Mouse (Mus musculus): ENCODE results near the gene Slc25a13.

The Slc25a13 gene

DNA sequence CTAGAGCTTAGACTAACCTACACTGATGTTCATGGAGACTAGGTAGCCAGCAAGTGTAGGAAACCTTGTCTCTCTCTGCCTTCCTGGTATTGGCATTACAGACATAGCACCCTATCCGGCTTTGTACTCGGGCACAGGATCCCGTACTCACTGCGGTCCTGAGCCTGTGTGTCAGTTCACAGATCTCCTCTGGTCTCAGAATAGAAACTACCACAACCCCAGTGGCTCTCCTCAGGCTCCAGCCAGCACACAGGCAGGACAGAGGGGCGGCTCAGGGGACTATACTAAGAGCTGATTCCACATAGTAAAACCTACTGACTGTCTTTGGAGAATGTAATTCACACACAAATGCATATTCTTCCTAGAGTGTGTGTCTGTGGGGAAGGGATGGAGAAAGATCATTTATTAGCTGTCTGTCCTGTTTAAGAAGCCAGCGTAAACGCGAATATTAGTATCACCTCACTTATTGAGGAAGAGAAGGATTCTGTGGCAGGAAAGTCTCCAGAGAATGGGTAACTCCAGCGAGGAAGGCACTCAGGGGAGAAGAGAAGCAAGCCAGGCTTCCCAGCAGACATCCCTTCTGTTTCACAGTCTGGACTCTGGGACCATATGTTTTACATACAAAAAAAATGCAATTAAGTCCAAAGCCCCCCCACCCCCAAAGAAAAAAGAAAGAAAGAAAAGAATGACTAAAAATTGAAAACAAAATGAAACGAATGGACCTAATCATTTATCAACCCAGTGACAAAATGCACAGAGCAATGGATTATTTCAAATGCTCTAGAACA, 49.4 kb downstream of the Slc25a13 start:
- no peaks in the 10 kb centered on the region for H3K36me3 ChIP-seq (ENCODE audit: control insufficient read depth, insufficient read depth, low read length, poor library complexity, severe bottlenecking)
- DNase-seq (ENCODE audit: low read depth, low spot score) = no peak
- H3K27me3 ChIP-seq (ENCODE audit: control insufficient read depth, insufficient read depth, low read length, poor library complexity, severe bottlenecking) = no peaks in the 10 kb centered on the region

DNA sequence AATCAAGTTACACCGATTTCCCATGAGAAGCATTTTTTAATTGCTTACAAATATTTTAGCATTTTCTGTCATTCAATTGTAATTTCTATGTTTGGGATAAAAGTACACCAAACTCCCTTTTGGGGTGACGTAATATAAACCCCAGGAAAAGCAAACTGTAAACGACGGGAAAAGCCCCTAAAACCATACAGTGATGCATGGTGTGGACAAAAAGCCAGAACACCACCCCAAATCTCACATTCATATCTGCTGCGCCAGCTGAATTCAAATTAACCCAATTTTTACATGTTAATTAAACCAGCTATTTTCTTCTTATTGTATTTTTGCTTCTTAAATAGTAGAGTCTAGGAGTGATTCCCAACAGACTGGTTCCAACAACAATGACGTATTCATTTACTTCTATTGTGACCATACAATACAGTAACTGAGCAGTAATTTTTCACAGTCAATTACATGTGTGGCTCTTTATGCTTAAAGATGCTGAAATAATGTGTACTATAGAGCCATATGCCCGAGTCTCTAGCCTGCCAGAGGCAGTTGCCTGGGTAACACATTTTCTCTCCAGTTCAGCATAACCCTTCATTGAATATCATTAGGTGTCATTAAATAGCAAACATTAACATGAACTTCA, 53.9 kb downstream of the Slc25a13 start:
- no peaks in the 10 kb centered on the region; the same call in 1 of the 2 replicates for H3K27me3 ChIP-seq (ENCODE audit: control insufficient read depth, insufficient read depth, low read length, poor library complexity, severe bottlenecking)
- no peak for DNase-seq (ENCODE audit: low read depth, low spot score)
- no peaks in the 10 kb centered on the region for H3K36me3 ChIP-seq (ENCODE audit: control insufficient read depth, insufficient read depth, low read length, poor library complexity, severe bottlenecking)

DNA sequence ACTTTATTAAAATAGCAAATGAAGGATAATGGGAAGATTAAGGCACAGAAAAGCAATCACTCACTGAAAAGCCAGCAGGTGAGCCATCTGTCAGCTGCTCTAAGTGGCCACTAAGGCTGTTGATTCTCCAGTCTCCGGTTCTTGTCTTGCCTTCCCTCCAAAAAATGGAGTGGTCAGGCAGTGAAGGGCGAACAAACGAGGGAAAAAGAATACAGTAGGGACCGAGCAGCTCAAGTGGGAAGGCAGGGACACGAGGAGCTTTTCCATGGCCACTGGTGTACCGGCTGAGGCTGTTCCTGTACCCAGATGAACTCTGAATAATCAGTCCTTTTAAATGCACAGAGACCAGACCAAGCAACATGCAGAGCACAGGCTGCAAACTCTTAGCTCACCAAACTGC, 54.8 kb downstream of the Slc25a13 start:
- Histone ChIP-seq H3K27me3 (ENCODE audit: control insufficient read depth, insufficient read depth, low read length, poor library complexity, severe bottlenecking) (no peaks in the 10 kb centered on the region; the same call in 1 of the 2 replicates), H3K36me3 (ENCODE audit: control insufficient read depth, insufficient read depth, low read length, poor library complexity, severe bottlenecking) (no peaks in the 10 kb centered on the region)
- DNase-seq (ENCODE audit: low read depth, low spot score) = no peak

DNA sequence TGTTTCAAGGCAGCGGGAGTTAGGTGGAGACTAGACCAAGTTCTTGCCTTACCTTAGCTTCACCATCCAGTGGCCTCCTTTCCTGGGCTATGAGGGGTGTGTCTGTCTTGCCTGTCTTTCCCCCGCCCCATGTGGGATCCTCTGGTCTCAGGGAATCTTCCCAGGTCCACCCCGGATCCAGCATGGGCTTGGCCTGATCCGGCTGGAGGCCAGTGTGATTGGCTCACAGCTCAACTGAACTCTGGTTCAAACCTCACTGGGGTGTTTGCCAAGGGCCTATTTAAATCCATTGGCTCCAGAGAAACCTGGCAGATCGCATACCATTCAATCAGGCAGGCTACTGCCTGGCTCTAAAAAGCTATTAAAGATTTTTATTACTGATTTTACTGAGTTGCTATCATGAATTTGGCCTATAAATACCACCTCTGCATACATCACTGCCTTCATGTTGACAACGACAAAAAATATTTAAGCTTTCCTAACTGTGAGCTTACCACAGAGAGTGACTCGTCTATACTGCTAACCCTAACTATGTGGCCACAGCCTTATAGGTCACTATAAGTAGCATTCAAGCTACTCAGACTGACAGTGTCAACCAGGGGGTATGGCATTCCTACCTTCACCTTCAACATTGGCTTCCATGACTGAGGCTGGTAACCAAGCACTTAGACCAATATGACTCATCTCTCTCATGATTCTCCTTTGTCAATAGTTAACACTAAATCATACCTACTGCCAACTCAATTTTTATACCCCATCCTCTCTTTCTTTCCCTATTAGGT, 56.1 kb downstream of the Slc25a13 start:
- H3K36me3 ChIP-seq (ENCODE audit: control insufficient read depth, insufficient read depth, low read length, poor library complexity, severe bottlenecking) = no peaks in the 10 kb centered on the region
- DNase-seq (ENCODE audit: low read depth, low spot score) = no peak

DNA sequence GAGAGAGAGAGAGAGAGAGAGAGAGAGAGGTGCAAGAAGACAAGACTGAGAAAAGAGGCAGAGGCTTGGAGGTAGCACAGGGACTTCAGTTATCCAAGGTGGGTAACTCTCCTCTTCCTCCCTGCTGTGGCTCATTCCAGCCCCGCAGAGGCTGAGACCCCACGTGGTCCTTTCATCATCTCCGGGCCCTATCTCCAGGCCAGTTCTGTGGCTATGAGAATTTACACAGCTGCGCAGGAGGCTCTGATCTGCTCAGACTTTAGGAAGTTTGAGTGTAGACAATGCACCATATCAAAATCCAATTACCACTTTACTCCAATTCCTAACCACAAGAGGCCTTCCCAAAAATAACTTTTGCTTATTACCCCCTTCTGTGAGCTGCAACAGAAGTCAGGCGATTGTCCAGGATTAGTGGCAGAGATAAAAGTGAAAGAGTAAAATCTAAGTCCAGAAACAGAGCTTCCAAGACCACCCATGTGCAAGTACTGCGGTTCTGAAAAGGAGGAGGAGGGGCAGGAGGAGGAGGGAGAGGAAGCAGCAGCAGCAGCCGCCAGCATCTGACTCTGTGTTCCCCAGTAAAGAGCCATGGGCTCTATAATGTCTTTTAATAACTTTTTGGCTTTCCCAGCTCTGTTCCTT, 57.6 kb downstream of the Slc25a13 start:
- H3K36me3 ChIP-seq (ENCODE audit: control insufficient read depth, insufficient read depth, low read length, poor library complexity, severe bottlenecking) = no peaks in the 10 kb centered on the region
- no peak for DNase-seq (ENCODE audit: low read depth, low spot score)
- H3K27me3 ChIP-seq (ENCODE audit: control insufficient read depth, insufficient read depth, low read length, poor library complexity, severe bottlenecking) = no peaks in the 10 kb centered on the region; the same call in 1 of the 2 replicates

More for the DNA sequence above, 56.1 kb downstream of the Slc25a13 start:
- H3K27me3 ChIP-seq (ENCODE audit: control insufficient read depth, insufficient read depth, low read length, poor library complexity, severe bottlenecking) = no peaks in the 10 kb centered on the region; the same call in 1 of the 2 replicates

DNA sequence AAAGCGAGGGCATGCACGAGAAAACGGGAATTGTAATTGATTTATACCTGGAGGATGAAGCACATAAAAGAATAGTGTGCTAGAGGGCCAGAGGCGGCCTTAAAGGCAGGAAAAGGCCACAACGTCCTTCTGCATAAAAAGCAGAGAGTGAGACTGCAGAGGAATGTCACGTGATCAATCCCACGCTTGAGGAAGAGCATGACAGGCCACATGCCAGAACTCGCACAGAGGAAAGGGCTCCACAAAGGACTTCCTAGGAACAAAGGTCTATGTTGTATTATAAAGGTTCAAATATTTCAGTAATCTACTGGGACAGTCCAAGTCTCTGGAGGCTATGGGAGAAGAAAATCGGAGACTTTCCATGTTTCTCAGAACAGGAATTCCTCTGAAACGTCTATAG, 63.5 kb downstream of the Slc25a13 start:
- Histone ChIP-seq H3K36me3 (ENCODE audit: control insufficient read depth, insufficient read depth, low read length, poor library complexity, severe bottlenecking) (no peaks in the 10 kb centered on the region), H3K27me3 (ENCODE audit: control insufficient read depth, insufficient read depth, low read length, poor library complexity, severe bottlenecking) (no peaks in the 10 kb centered on the region)
- no peak for DNase-seq (ENCODE audit: low read depth, low spot score)

DNA sequence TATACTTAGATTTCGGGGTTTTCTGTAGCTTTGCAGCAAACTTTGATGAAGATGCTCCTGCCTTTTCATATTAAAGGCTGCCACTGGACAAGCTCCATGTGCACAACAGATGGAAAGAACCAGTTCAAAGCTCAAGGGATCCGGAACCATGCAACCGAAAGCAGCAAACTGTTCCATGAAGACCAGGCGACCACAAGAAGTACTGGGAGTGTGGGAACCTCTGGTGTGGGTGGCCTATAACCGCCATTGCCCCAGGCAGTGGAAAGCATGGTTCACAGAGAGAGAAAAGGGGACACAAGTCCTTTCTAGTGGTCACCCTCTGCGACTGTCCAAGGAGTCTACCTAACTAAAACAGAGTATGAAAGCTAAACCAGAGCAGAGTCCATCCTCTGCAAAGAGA, 66.2 kb downstream of the Slc25a13 start:
- no peaks in the 10 kb centered on the region for H3K36me3 ChIP-seq (ENCODE audit: control insufficient read depth, insufficient read depth, low read length, poor library complexity, severe bottlenecking)
- no peaks in the 10 kb centered on the region for H3K27me3 ChIP-seq (ENCODE audit: control insufficient read depth, insufficient read depth, low read length, poor library complexity, severe bottlenecking)
- DNase-seq (ENCODE audit: low read depth, low spot score) = no peak

DNA sequence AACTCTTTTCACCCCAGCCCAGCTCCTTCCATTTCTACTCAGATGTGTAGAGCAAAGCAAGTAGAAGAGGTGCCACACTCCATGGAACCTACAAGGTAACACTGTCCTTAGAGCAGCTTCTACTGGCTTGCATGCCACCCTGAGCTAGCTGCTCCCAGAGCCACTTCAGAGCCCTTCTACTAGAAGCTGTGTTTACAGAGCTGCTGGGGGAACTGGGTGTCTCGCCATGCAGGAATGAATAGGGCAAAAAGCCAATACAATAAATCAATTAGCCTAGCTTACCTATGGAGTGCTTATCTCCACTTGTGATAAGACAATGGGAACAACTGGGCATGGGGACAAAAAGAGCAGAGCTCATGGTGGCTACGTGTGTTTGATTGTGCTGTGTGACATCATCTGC, 67.2 kb downstream of the Slc25a13 start:
- H3K27me3 ChIP-seq (ENCODE audit: control insufficient read depth, insufficient read depth, low read length, poor library complexity, severe bottlenecking) = no peaks in the 10 kb centered on the region
- DNase-seq (ENCODE audit: low read depth, low spot score) = no peak
- no peaks in the 10 kb centered on the region for H3K36me3 ChIP-seq (ENCODE audit: control insufficient read depth, insufficient read depth, low read length, poor library complexity, severe bottlenecking)

DNA sequence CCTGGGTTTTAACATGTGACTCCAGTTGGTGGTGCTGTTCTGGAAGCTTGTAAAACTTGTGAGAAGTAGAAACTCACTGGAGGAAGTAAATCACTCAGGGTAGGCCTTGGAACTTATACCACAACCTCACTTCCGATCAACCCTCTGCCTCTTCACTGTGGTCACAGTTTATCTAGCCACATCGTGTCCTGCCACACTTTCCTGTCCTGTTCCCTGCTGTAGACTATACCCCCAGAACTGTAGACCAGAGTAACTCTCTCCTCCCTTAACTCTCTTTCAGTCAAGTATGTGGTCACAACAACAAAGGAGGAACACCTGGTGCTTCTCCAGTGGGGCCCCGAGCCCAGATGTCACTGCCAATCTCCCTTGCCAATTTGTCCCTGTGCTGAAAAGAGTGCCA, 67.6 kb downstream of the Slc25a13 start:
- DNase-seq (ENCODE audit: low read depth, low spot score) = no peak
- H3K36me3 ChIP-seq (ENCODE audit: control insufficient read depth, insufficient read depth, low read length, poor library complexity, severe bottlenecking) = no peaks in the 10 kb centered on the region
- H3K27me3 ChIP-seq (ENCODE audit: control insufficient read depth, insufficient read depth, low read length, poor library complexity, severe bottlenecking) = no peaks in the 10 kb centered on the region

DNA sequence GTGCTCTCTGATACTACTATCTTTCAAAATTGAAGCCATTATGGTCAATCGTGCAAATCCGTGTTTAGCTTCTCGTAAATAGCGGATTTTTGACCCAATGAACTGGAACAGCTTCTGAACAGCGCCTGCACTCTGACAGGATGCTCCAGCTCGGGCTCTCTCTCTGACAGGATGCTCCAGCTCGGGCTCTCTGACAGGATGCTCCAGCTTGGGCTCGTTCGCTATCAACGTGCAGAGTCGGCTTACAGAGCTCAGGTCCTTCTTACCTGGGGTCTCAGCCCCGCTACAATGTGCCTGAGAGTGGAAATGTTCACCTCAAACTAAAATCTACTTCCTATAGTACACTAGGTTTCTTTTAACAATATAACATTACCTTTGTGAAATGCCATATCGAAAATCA, 71.6 kb downstream of the Slc25a13 start:
- Histone ChIP-seq H3K27me3 (ENCODE audit: control insufficient read depth, insufficient read depth, low read length, poor library complexity, severe bottlenecking) (no peaks in the 10 kb centered on the region), H3K36me3 (ENCODE audit: control insufficient read depth, insufficient read depth, low read length, poor library complexity, severe bottlenecking) (no peaks in the 10 kb centered on the region)
- DNase-seq (ENCODE audit: low read depth, low spot score) = no peak

DNA sequence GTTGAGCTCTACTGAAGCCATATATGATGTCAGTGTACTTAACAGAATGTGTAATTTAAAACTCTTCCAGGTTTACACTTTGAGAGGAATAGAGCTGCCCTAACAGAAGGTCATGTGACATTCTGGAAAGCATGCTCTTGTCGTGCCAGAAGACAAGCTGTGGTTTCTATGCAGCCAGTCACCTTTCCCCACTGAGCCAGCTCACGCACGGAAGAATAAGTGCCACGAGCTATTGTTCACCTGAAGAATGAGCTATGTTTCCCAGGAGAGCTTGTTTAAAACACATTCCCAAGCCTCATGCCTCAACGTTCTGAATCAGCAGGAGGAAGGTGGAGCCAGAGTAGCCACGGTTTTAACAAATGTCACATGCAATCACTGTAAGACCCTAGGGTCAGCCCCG, 73.4 kb downstream of the Slc25a13 start:
- Histone ChIP-seq H3K36me3 (ENCODE audit: control insufficient read depth, insufficient read depth, low read length, poor library complexity, severe bottlenecking) (no peaks in the 10 kb centered on the region), H3K27me3 (ENCODE audit: control insufficient read depth, insufficient read depth, low read length, poor library complexity, severe bottlenecking) (no peaks in the 10 kb centered on the region)
- no peak for DNase-seq (ENCODE audit: low read depth, low spot score)

DNA sequence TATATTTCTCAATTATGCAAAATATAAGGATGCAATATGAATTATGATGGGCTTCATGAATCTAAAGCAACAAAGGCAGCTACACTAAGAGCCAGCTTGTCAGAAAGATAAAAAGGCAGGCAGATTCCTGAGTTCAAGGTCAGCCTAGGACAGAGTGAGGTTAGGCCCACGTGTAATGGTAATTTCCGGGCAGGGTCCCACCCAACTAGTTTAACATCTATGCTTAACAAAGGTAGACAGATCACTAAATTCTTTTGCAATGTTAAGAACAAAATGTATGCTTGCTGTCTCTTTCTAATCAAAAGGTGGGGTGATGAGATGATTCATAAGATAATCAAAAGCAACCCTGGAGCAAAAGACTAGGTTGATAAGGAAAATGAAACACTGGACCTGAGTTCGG, 76.6 kb downstream of the Slc25a13 start:
- Histone ChIP-seq H3K36me3 (ENCODE audit: control insufficient read depth, insufficient read depth, low read length, poor library complexity, severe bottlenecking) (no peaks in the 10 kb centered on the region), H3K27me3 (ENCODE audit: control insufficient read depth, insufficient read depth, low read length, poor library complexity, severe bottlenecking) (no peaks in the 10 kb centered on the region)
- no peak for DNase-seq (ENCODE audit: low read depth, low spot score)

DNA sequence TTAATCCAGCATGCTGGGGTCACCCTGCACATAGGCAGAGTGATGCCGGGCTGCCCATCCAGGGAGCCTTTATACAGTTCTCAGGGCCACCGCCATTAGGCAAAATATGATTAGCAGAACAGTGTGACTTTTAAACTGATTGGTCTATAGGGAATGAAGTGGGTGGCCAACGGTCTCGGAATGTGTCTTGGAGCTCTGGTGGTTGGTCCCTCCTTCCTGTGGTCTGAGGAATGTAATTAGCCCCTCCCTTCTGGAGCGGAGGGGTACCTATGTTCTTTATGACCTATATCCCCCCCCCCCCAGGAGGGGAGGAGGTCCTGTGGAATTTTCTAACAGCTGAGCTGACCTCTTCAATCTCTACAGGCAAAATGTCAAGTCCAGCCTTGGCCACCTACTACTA, 77.9 kb downstream of the Slc25a13 start:
- H3K27me3 ChIP-seq (ENCODE audit: control insufficient read depth, insufficient read depth, low read length, poor library complexity, severe bottlenecking) = no peaks in the 10 kb centered on the region
- DNase-seq (ENCODE audit: low read depth, low spot score) = no peak

DNA sequence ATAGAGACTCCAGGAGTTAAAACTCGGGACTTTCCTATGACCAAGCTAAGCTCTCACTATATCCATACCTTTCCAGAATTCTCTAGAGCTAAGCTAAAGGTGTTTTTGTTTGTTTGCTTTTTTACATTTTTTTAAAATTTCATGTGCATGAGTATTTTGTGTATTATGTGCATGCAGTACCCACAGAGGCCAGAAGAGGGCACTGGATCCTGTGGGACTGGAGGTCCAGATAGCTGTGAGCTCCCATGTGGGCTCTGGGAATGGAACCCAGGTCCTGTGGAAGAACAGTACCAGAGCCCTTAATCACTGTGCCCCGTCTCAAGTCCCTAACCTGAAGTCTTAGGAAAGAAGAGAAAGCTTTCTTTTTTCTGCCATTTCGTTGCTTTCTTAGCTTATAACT, 80.2 kb downstream of the Slc25a13 start:
- H3K36me3 ChIP-seq (ENCODE audit: control insufficient read depth, insufficient read depth, low read length, poor library complexity, severe bottlenecking) = no peaks in the 10 kb centered on the region
- DNase-seq (ENCODE audit: low read depth, low spot score) = no peak
- H3K27me3 ChIP-seq (ENCODE audit: control insufficient read depth, insufficient read depth, low read length, poor library complexity, severe bottlenecking) = no peaks in the 10 kb centered on the region

More for the DNA sequence above, 77.9 kb downstream of the Slc25a13 start:
- no peaks in the 10 kb centered on the region for H3K36me3 ChIP-seq (ENCODE audit: control insufficient read depth, insufficient read depth, low read length, poor library complexity, severe bottlenecking)

DNA sequence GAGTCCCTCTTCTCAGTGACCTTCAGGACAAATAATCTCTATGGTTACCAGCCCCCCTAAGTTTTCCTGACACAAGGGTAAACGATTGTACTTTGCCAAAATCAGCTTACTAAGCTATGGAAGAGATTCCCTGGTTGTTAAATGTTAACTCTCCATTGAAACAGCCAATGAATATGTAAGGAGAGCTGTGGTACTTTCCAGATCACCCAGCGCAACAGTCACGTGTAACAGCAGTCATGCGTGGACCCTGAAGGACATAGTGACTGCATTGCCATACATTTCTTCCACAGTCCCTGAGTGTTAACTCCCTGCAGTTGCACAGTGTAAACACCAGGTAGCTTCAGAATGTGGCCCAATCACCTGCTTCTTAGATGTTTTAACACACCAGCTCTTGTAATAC, 82.0 kb downstream of the Slc25a13 start:
- H3K27me3 ChIP-seq (ENCODE audit: control insufficient read depth, insufficient read depth, low read length, poor library complexity, severe bottlenecking) = no peaks in the 10 kb centered on the region
- DNase-seq (ENCODE audit: low read depth, low spot score) = no peak
- H3K36me3 ChIP-seq (ENCODE audit: control insufficient read depth, insufficient read depth, low read length, poor library complexity, severe bottlenecking) = no peaks in the 10 kb centered on the region
